ENCODE assay signal across 15 mouse cellular contexts in genomic region chr17:71206136-71206893, GRCm38 (mm10). TPM values are rescaled to one million over a fixed set of nuclear protein-coding genes. Genes with fewer than 3 reads are reported as not detected.
DNase-seq lines count a peak whose midpoint lies in the region; ATAC-seq and TF ChIP-seq lines count a peak whose summit lies in the region.
"Had no signal": no experiment of that assay in that cellular context is flagged by ENCODE, and none has a peak within 500 bp of the region (broad histone marks: within the 10 kb centered on the region; RNA-seq: fewer than 3 reads in every experiment).

No protein-coding gene starts in this region.

- H3K27ac ChIP-seq in bone marrow macrophage, adult 2 months (ENCODE audit: insufficient read depth, low read depth, low read length) = 0 out of 2 replicates have a peak overlapping the region, but pooled peaks have one; percentile 26
- H3K27ac ChIP-seq in liver, embryonic 11.5 days (ENCODE audit: low read depth, low read length) = no peak overlapping the region
- peak overlapping the region; percentile 16; the same call in 1 of the 2 replicates for H3K27ac ChIP-seq in olfactory bulb, adult 2 months (ENCODE audit: insufficient read depth, low read depth, low read length)
- no peak overlapping the region for H3K27ac ChIP-seq in forebrain, embryonic 10.5 days
- H3K27ac ChIP-seq: forebrain, embryonic 13.5 days; neural tube, embryonic 13.5 days had no signal

- no peak for ATAC-seq in liver, embryonic 11.5 days (replicated peaks; ENCODE audit: low FRiP score)
- ATAC-seq: forebrain, embryonic 13.5 days had no signal

- TF ChIP-seq CTCF in bone marrow macrophage, adult 2 months (IDR thresholded peaks at IDR 0.05; ENCODE audit: low read depth, low read length) = no peak
- TF ChIP-seq CTCF in olfactory bulb, adult 2 months (IDR thresholded peaks at IDR 0.05; ENCODE audit: insufficient read depth, low read depth, low read length) = no peak

- peak overlapping the region; percentile 26 for H3K4me2 ChIP-seq in liver, embryonic 11.5 days
- H3K4me2 ChIP-seq: forebrain, embryonic 13.5 days; neural tube, embryonic 13.5 days had no signal

- WGBS in liver, embryonic 11.5 days = 64% methylated on average over 12 of the region's 12 CpGs
- 66% methylated on average over 12 of the region's 12 CpGs for WGBS in olfactory bulb, adult 2 months
- 82% methylated on average over 12 of the region's 12 CpGs for WGBS in forebrain, embryonic 10.5 days

- peak overlapping the region; percentile 25; the same call in 1 of the 2 replicates for H3K9ac ChIP-seq in liver, embryonic 11.5 days (ENCODE audit: low read depth, low read length)
- H3K9ac ChIP-seq: forebrain, embryonic 13.5 days; neural tube, embryonic 13.5 days had no signal

- no peak for TF ChIP-seq POLR2A in bone marrow macrophage, adult 2 months (IDR thresholded peaks at IDR 0.05; ENCODE audit: borderline replicate concordance, low read depth, low read length)
- TF ChIP-seq POLR2A in olfactory bulb, adult 2 months (IDR thresholded peaks at IDR 0.05; ENCODE audit: insufficient read depth, low read depth, low read length) = no peak

- H3K4me3 ChIP-seq in bone marrow macrophage, adult 2 months (ENCODE audit: insufficient read depth, low read length) = no peak overlapping the region
- no peak overlapping the region for H3K4me3 ChIP-seq in liver, embryonic 11.5 days (ENCODE audit: low read depth, low read length)
- H3K4me3 ChIP-seq in olfactory bulb, adult 2 months (ENCODE audit: insufficient read depth, low read depth, low read length) = no peak overlapping the region
- no peak overlapping the region for H3K4me3 ChIP-seq in forebrain, embryonic 10.5 days
- H3K4me3 ChIP-seq: forebrain, embryonic 13.5 days; neural tube, embryonic 13.5 days had no signal

- peak; percentile 48 for DNase-seq in kidney, adult 9 months
- DNase-seq in kidney, postnatal 14 days = no peak
- no peak for DNase-seq in liver, embryonic 11.5 days (ENCODE audit: low spot score)
- no peak for DNase-seq in forebrain, embryonic 10.5 days (ENCODE audit: extremely low spot score, low spot score)
- no peak for DNase-seq in natural killer cell, adult 2 months (ENCODE audit: low spot score in 2 of 2)
- DNase-seq: cerebellum, postnatal 10 days; heart, adult 18-20 months; lung, adult 18-20 months; lung, postnatal 4 days; midbrain, embryonic 14.5 days; retina, postnatal 1 day had no signal

- no peaks in the 10 kb centered on the region for H3K36me3 ChIP-seq in liver, embryonic 11.5 days (ENCODE audit: control insufficient read depth, insufficient read depth, low read length)
- peaks cover 16% of the 10 kb centered on the region for H3K36me3 ChIP-seq in forebrain, embryonic 10.5 days (replicated peaks)
- H3K36me3 ChIP-seq: neural tube, embryonic 13.5 days had no signal

- no peaks in the 10 kb centered on the region for H3K9me3 ChIP-seq in liver, embryonic 11.5 days (ENCODE audit: control insufficient read depth, low read length)
- H3K9me3 ChIP-seq in forebrain, embryonic 10.5 days = peaks cover 9% of the 10 kb centered on the region; the same call in 1 of the 2 replicates
- H3K9me3 ChIP-seq: neural tube, embryonic 13.5 days had no signal

- H3K4me1 ChIP-seq in bone marrow macrophage, adult 2 months (ENCODE audit: control insufficient read depth, insufficient read depth, low read length) = peaks cover 27% of the 10 kb centered on the region
- peaks cover 46% of the 10 kb centered on the region for H3K4me1 ChIP-seq in liver, embryonic 11.5 days (replicated peaks; ENCODE audit: control insufficient read depth, insufficient read depth, low read length)
- H3K4me1 ChIP-seq in olfactory bulb, adult 2 months (ENCODE audit: control insufficient read depth, insufficient read depth, low read length) = peaks cover 17% of the 10 kb centered on the region
- H3K4me1 ChIP-seq in forebrain, embryonic 10.5 days = peaks cover 17% of the 10 kb centered on the region

- no peaks in the 10 kb centered on the region for H3K27me3 ChIP-seq in liver, embryonic 11.5 days (replicated peaks; ENCODE audit: control insufficient read depth, insufficient read depth, low read length)
- H3K27me3 ChIP-seq in forebrain, embryonic 10.5 days (ENCODE audit: poor library complexity, severe bottlenecking) = no peaks in the 10 kb centered on the region
- H3K27me3 ChIP-seq: forebrain, embryonic 13.5 days; neural tube, embryonic 13.5 days had no signal

RNA-seq across cellular contexts. Expression of gene Lpin2, which starts 24.0 kb away (rescaled TPM):
- polyA plus RNA-seq in bone marrow macrophage, adult 2 months (2012; ENCODE audit: insufficient read depth, insufficient read length, missing spikeins) = 122 and 133 TPM in 2 replicates
- polyA plus RNA-seq in liver, embryonic 11.5 days (2014; fragmentation: Nextera tagmentation; extraction: Ambion mirVana) = 37.7 and 37.9 TPM in 2 replicates
- not detected in 2 replicates for polyA plus RNA-seq in olfactory bulb, adult 2 months (2012; ENCODE audit: insufficient read depth, insufficient read length, low replicate concordance, missing spikeins)
- polyA plus RNA-seq in forebrain, embryonic 10.5 days (2016; fragmentation: Nextera tagmentation; extraction: Ambion mirVana) = 47.6 and 48.0 TPM in 2 replicates

Comparison
In these comparisons a context has a peak if more than half of its experiments do, and no peak if none do; other contexts are left out.
1. H3K27ac ChIP-seq: peak in bone marrow macrophage, adult 2 months (single experiment) and olfactory bulb, adult 2 months (single experiment); none in liver, embryonic 11.5 days (single experiment) and forebrain, embryonic 10.5 days (single experiment).